Mouse (Mus musculus) kidney, adult 2 months (tissue): ENCODE data around the gene Stard3.

Source experiments
- CTCF ChIP-seq: fragments of 200-500 bp; conservative IDR thresholded peaks from 2 replicates; pipeline ENCODE4 v1.5.1; 2011; ENCODE audit warnings: low read depth, mild to moderate bottlenecking, control low read depth, low read length, moderate library complexity, mixed read lengths; ENCODE audit not compliant: insufficient read depth, insufficient read length
- POLR2A ChIP-seq: fragments of 200-500 bp; IDR thresholded peaks from one replicate; pipeline ENCODE4 v1.6.1; 2011; ENCODE audit warnings: low read depth, low read length, control low read depth

GRCm38 (mm10) chr11:98333263-98333696 lies 24.9 kb upstream of the Stard3 start:
- TF ChIP-seq CTCF (no peak), POLR2A (no peak)
